Mouse (Mus musculus): ENCODE data around the gene Sash1.

DNA sequence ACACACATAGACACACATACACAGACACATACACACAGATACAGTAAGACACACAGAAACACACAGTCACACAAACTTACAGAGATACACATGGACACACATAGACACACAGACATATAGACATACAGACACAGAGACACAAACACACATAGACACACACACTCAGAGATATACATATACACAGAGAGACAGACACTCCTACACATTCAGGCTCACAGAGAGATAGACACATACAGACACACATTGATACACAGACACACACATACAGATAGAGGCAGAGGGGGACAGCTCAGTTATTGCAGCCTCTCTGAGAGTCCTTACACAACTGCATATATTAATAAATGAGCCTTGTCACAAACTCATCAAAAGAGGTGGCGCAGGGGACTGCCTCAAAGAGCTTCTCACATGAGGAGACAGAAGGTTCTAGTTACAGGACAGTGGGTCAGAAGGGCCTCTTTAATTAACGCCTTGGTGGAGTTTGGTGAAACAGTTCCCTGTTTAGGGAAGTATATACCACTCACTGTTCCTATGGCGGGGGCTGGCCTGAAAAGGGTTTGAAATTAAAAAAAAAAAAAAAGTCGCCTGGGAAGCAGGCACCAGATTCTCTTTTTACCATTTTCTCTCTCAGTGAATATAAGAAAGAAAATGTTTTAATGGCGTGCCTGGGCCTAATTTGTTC is 12.4 kb upstream of the Sash1 start:
- no peak for TF ChIP-seq CTCF (conservative IDR thresholded peaks at IDR 0.05 in 1 of 2, IDR thresholded peaks at IDR 0.05 in 1 of 2; ENCODE audit: low read depth in 2 of 2, low read length in 2 of 2)
- no peak for TF ChIP-seq KAT2A (IDR thresholded peaks at IDR 0.05; ENCODE audit: insufficient replicate concordance, low read length)
- no peak for TF ChIP-seq IRF4 (IDR thresholded peaks at IDR 0.05; ENCODE audit: low read depth, low read length)
- no peak for TF ChIP-seq ZNF384 (IDR thresholded peaks at IDR 0.05; ENCODE audit: low read depth, low read length)
- TF ChIP-seq ZC3H11A (IDR thresholded peaks at IDR 0.05; ENCODE audit: low read depth, low read length) = no peak
- no peak for TF ChIP-seq POLR2A (IDR thresholded peaks at IDR 0.05; ENCODE audit: low read depth, low read length)
- no peak for TF ChIP-seq TCF12 (IDR thresholded peaks at IDR 0.05; ENCODE audit: low read depth, low read length)

Data from CH12.LX (cell line).